Mouse (Mus musculus): ENCODE results near the gene Mlkl. TPM values are rescaled to one million over a fixed set of nuclear protein-coding genes. Genes with fewer than 3 reads are reported as not detected.
A peak's percentile ranks its signal among the peaks of the same experiment; 100 is the strongest.
"Not testable (repeated sequence)": the region's sequence is repeated elsewhere in the genome, so short reads cannot be mapped to it uniquely, and the experiment has no call there.

The Mlkl gene
- polyA plus RNA-seq, 1 experiment, result 3.8 TPM

DNA sequence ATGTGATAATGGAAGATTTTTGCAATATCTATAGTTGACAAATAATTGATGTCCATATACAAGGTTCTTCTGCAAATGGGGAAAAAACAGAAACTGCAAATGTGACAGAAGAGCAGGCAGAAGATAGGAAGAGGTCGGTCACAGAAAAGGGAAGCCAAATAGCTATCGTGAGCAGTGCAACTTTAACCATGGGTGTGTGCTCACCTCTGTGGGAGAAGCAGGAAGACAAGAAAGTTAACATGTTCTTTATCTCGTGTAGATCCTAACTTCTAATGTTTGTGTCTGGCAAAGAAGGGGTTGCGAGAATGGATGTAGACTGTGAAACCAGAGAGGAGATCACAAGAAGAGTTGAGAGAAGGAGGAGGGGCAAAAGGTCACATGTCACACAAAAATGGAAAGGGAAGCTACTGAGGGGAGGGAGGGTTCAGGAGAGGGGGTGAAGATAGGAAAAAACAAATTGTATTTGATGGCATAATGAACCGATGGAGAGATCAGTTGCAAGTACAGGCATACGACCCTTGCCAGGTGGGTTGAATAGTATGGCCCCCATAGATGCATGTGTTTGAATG is 12.7 kb downstream of the Mlkl start:
- WGBS, result 78% methylated on average over 6 of the region's 6 CpGs
- DNase-seq (ENCODE audit: low read depth, low spot score), result no peak

- no peak for DNase-seq (ENCODE audit: low read depth, low spot score)
- 88% methylated on average over 12 of the region's 12 CpGs for WGBS
Measured at GRCm38 (mm10) chr8:111314729-111315128, 23.2 kb downstream of the Mlkl start.

DNA sequence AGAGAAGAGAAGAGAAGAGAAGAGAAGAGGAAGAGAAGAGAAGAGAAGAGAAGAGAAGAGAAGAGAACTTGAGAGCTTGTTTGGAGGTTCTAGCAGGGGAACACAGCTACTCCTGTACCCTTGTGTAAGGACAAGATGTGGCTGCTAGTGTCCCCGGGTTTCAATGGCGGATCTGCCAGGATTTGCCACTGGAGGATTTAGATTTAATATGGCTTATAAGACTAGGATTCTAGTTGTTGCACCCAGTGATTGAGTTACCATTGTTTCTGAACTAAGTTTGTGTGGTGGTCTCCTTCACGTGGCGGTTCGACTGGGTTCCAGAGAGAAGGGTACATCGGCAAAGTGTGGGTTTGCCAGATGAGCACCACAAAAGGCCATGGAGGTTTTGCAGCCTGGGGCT is 24.0 kb downstream of the Mlkl start:
- not testable (repeated sequence) for DNase-seq (ENCODE audit: low read depth, low spot score)
- 93% methylated on average over 6 of the region's 6 CpGs for WGBS

- 78% methylated on average over 3 of the region's 3 CpGs for WGBS
- no peak for DNase-seq (ENCODE audit: low read depth, low spot score)
Measured at GRCm38 (mm10) chr8:111312758-111313162, 25.2 kb downstream of the Mlkl start.

DNA sequence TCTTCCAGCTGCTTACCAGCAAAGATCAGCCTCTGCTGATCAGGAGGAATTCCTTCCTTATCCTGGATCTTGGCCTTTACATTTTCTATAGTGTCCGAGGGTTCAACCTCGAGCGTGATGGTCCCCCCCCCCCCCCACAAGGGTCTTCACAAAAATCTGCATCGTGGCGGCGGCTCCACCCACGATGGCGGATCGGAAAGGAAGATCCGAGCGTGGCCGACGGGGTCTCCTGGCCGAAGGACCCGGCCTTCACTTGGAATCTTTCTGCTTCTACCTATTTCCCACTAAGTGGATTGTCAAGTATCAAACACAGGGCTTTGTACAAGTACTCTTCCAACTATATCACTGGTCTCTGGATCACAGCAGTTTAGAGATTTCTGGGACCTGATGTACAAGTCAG is 28.0 kb downstream of the Mlkl start:
- 93% methylated on average over 15 of the region's 15 CpGs for WGBS

GRCm38 (mm10) chr8:111305031-111305730 is 32.8 kb downstream of the Mlkl start:
- no peak for DNase-seq (ENCODE audit: low read depth, low spot score)
- WGBS, result 43% methylated on average over 5 of the region's 5 CpGs

More for the DNA sequence above, 28.0 kb downstream of the Mlkl start:
- not testable (repeated sequence) for DNase-seq (ENCODE audit: low read depth, low spot score)

DNA sequence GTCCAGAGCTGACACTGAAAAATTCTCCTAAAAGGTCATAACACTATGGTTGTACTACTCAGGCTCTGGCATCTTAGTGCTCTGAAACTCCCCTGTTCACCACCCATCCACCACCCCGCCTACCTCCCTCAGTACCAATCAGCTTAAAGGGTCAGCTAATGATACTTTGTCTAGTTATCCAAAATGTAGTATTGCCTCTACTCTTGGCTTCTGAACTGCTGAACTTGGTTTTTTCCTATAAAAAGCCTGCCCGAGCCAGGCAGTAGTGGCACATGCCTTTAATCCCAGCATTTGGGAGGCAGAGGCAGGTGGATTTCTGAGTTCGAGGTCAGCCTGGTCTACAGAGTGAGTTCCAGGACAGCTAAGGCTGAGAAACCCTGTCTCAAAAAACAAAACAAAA is 33.6 kb downstream of the Mlkl start:
- WGBS, result 95% methylated on average over 3 of the region's 3 CpGs
- DNase-seq (ENCODE audit: low read depth, low spot score), result no peak

- DNase-seq (ENCODE audit: low read depth, low spot score), result not testable (repeated sequence)
- 52% methylated on average over 5 of the region's 5 CpGs for WGBS
Measured at GRCm38 (mm10) chr8:111303076-111303803, 34.7 kb downstream of the Mlkl start.

DNA sequence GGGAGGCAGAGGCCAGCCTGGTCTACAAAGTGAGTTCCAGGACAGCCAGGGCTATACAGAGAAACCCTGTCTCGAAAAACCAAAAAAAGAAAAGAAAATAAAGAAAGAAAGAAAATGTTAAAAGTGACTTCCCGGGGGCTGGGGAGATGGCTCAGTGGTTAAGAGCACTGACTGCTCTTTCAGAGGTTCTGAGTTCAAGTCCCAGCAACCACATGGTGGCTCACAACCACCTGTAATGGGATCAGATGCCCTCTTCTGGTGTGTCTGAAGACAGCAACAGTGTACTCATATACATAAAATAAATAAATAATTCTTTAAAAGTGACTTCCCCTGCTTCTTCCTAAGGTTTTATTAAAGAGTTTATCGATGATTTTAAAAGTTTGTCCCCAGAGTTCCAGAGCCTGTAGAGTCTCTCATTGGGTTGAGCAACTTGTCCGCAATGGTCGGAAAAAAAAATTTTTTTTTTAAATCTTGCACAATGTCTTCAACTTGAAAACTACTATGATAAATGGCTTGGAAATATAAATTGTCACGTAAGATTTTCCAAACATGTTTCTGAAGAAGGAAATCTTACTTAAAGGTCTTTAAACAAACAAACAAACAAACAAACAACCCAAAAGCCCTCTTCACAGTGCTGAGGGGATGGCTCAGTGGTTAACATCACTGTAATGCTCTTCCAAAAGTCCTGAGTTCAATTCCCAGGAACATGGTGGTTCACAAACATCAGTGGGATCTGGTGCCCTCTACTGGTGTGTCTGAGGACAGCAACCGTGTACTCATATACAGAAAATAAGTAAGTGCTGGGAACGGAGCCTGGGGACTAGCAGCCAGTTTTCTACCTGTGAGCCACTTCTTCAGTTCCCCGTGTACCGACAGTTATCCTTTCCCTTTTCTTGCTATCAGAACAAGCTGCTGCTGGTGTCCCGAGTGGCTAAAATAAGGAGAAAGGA is 37.1 kb downstream of the Mlkl start:
- WGBS, result 64% methylated on average over 11 of the region's 11 CpGs
- DNase-seq (ENCODE audit: low read depth, low spot score), result no peak

- WGBS, result under 1% methylated on average over 66 of the region's 67 CpGs
- DNase-seq (ENCODE audit: low read depth, low spot score), result peak; percentile 90
Measured at GRCm38 (mm10) chr8:111299821-111300568, 38.0 kb downstream of the Mlkl start, which contains the start of gene Rfwd3. Rfwd3 (minus strand) TSS chr8:111300222.

DNA sequence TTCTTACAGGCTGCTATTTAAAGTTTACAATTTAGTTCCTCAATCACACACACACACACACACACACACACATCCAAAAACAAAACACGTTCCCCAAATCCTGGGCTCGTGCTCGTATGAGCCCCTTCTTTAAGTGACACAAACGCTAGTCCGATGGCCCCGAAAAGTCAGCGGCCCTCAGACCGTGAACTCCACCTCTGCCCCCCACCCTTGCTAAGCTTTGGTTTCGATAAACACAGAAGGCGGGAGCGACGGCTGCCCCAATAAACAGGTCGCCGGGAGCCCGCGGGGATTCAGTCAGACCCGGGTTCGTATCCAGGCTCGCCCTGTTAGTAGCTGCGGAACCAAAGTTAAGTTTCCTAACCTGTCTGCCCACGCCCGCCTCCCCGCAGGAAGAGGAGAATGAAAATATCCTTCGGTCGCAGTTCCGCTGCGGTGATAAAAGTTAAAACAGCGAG is 38.6 kb downstream of the Mlkl start:
- under 1% methylated on average over 28 of the region's 28 CpGs for WGBS
- DNase-seq (ENCODE audit: low read depth, low spot score), result no peak

DNA sequence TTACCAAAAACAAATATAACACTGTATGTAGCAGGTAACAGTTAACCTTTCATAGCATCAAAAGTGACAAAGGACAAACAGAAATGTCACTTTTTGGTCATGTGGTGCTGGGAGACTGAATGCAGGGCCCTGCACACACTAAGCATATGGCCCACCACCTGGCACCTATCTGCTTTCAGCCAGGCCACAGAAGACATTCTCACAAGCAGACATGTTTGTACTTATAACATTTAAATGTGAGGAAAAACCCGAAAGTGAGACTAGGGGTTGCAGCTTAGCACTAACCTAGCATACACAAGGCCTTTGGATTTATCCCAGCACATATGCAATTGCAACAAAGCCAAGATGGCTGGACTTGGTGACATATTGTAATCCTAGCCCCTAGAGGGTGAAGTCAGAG is 40.0 kb downstream of the Mlkl start:
- 64% methylated on average over 1 of the region's 1 CpGs for WGBS

DNA sequence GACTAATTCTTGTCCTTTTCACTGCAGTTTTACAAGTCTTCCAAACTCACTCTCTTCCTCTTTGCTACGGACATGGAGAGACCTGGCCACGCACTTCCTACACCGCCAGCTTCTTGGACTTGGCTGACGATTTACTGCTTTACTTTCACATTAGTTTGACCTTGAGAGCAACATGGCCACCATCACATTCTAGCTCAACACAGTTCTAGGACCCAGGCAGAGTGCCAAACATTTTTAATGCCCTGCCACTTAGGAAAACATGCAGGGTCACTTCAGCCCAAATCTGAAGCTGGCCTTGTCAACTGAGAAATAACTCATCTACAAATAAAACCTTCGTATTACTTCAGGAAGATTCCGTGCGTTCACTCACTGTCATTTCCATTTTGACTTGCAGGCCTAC is 46.2 kb downstream of the Mlkl start:
- no peak for DNase-seq (ENCODE audit: low read depth, low spot score)
- WGBS, result 70% methylated on average over 7 of the region's 7 CpGs

More for the DNA sequence above, 40.0 kb downstream of the Mlkl start:
- no peak for DNase-seq (ENCODE audit: low read depth, low spot score)

DNA sequence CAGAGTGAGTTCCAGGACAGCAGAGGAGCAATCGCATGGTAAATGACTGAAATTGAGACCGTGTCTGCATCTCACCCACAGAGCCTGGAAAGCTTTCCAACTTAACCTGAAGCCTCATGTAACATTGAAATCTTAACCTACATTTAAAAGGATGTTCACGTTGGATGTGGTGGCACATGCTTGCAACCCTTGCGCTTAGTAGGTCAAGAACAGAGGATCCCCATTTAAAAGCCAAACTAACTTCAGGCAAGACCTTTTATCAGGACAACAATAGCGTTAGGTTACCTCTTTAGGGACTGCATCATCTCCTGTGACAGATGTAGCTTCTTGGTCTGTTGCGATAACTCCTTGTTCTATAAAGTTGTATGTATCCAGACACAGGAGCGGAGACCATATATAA is 47.4 kb downstream of the Mlkl start:
- no peak for DNase-seq (ENCODE audit: low read depth, low spot score)
- 97% methylated on average over 7 of the region's 7 CpGs for WGBS

- WGBS, result 60% methylated on average over 4 of the region's 4 CpGs
- no peak for DNase-seq (ENCODE audit: low read depth, low spot score)
Measured at GRCm38 (mm10) chr8:111285603-111286002, 52.4 kb downstream of the Mlkl start.

GRCm38 (mm10) chr8:111282093-111282492 is 55.9 kb downstream of the Mlkl start:
- WGBS, result 84% methylated on average over 3 of the region's 3 CpGs
- no peak for DNase-seq (ENCODE audit: low read depth, low spot score)

DNA sequence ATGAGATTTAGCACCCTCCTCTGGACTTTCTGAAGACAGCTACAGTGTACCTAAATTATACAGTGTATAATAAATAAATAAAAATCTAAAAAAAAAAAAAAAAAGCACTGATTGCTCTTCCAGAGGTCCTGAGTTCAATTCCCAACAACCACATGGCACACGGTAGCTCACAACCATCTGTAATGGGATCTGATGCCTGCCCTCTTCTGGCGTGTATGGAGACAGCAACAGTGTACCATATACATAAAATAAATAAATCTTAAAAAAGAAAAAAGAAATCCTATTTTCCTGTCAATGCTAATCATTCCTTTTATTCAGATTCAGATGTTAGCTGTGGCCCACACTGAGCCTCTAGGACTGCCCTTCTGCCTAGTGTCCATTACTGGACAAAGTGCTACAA is 69.7 kb downstream of the Mlkl start:
- 74% methylated on average over 2 of the region's 2 CpGs for WGBS
- DNase-seq (ENCODE audit: low read depth, low spot score), result no peak

DNA sequence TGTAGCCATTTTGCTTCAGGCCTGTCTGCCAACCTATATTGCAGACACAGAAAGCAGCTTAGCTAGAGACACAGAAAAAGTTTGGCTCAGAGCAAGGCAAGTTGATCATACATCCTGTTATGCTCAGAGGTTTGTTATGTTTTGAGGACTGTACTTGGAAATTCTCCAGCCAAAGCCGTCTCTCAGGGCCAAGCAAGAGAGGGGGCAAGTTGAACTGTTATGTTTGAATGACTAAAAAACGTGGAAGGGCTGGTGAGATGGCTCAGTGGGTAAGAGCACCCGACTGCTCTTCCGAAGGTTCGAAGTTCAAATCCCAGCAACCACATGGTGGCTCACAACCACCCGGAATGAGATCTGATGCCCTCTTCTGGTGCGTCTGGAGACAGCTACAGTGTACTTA is 71.8 kb downstream of the Mlkl start:
- WGBS, result 80% methylated on average over 7 of the region's 7 CpGs
- DNase-seq (ENCODE audit: low read depth, low spot score), result not testable (repeated sequence)

GRCm38 (mm10) chr8:111264693-111265220 is 73.2 kb downstream of the Mlkl start:
- DNase-seq (ENCODE audit: low read depth, low spot score), result no peak
- 48% methylated on average over 2 of the region's 2 CpGs for WGBS

All from large intestine, adult 2 months (tissue).